Mouse (Mus musculus) CD8-positive naive resting alpha-beta T cell, adult 57 days (primary cell): ENCODE results near the gene Gm10309. TPM values are rescaled to one million over a fixed set of nuclear protein-coding genes. Genes with fewer than 3 reads are reported as not detected.

ENCODE experiments used
- total RNA-seq: library from RNA; stranded (reverse); gene quantifications from one replicate; pipeline ENCODE4 v1.2.4, GENCODE M21; 2023

Gm10309 gene
- not detected for total RNA-seq

DNA sequence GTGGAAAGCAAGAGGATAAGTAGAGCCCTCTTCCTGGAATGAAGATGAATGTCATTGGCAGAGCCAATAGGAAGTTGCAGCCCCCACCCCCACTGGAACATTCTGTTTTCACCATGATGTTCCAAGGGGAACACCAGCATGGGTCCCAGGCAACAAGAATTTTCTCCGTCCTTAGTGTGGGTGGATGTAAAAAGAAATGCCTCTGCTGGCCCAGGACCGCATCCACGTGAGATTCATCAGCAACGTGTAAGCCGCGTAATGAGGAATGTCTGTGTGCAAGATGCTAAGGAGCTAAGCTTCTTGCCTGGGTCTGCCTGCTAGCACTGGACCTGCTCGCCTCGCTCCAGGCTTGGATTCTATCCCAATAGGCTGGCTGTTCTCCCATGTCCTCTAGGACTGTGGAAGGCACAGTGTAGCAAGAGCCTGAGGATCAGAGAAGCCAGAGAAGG, at the start of gene Gm10309:
TSS of gene Gm10309 (minus strand) at position 50 of the 449 bp plus-strand sequence.

Other genes starting within 250 kb of the Gm10309 start
- gene Epas1, start 248.5 kb upstream of the Gm10309 start, total RNA-seq = 2.9 TPM